Mouse (Mus musculus): ENCODE data around the gene Anxa11.

DNA sequence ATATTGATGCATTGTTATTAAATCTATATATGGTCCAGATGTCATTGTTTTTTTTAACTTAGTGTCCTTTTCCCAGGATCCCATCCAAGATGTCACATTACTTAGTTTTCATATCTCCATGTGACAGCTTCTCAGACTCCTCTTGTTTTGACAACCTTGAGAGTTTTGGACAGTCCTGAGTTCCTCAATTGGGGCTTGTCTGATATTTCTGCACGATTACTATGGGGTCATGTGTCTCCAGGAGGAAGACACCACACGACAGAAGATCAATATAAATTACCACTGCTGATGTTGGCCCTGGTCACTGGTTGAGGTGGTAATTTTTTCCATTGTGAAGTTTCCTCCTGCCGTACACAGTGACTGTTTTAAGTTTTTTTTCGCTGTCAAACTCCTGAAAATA is 377 bp upstream of the Anxa11 start:
- TF ChIP-seq POLR2A (IDR thresholded peaks at IDR 0.05; ENCODE audit: control insufficient read depth, low read depth, low read length) (no peak), CTCF (IDR thresholded peaks at IDR 0.05; ENCODE audit: control insufficient read depth, insufficient read depth, insufficient replicate concordance, low read depth, low read length) (no peak)

All from testis, adult 2 months (tissue).